Mouse (Mus musculus) small intestine, adult 2 months (tissue): ENCODE data around the gene Hdac9.

ENCODE experiments used
- CTCF ChIP-seq: fragments of 200-500 bp; IDR thresholded peaks from 2 replicates; pipeline ENCODE4 v1.5.1; 2012; ENCODE audit warnings: low read depth, mild to moderate bottlenecking, control low read depth, inconsistent platforms, low read length, moderate library complexity, mixed read lengths; ENCODE audit not compliant: insufficient replicate concordance, insufficient read length; ENCODE audit errors: extremely low read depth
- POLR2A ChIP-seq: fragments of 200-500 bp; IDR thresholded peaks from 2 replicates; pipeline ENCODE4 v1.6.1; 2012; ENCODE audit warnings: low read depth, mild to moderate bottlenecking, control low read depth, inconsistent platforms, low read length, moderate library complexity

- no peak for TF ChIP-seq CTCF
- TF ChIP-seq POLR2A = no peak
Observed at GRCm38 (mm10) chr12:34487021-34487420, 429.9 kb downstream of the Hdac9 start.
